Mouse (Mus musculus) kidney, postnatal 36 days (tissue): Measurements from ENCODE around the gene Itgb3bp.

ENCODE experiments used
- DNase-seq, 2 experiments: peaks; one replicate each; pipeline ENCODE4 v3.0.0; 2021 to 2022; ENCODE audit warnings: mixed read lengths in 2 of 2

Itgb3bp gene

GRCm38 (mm10) chr4:99929613-99930517 lies at the start of gene Itgb3bp:
Gene Itgb3bp, minus strand, starts transcription at chr4:99929813.
- peak; percentile 85 to 93 for DNase-seq

- DNase-seq, result no peak
Measured at GRCm38 (mm10) chr4:99979326-99979725, 49.7 kb upstream of the Itgb3bp start.

- no peak for DNase-seq
Measured at GRCm38 (mm10) chr4:99974375-99974774, 44.8 kb upstream of the Itgb3bp start.

- no peak for DNase-seq
Measured at GRCm38 (mm10) chr4:99973931-99974330, 44.3 kb upstream of the Itgb3bp start.

GRCm38 (mm10) chr4:99972886-99973285 lies 43.3 kb upstream of the Itgb3bp start:
- DNase-seq, result no peak

GRCm38 (mm10) chr4:99970097-99970496 lies 40.5 kb upstream of the Itgb3bp start:
- peak in 1 of 2 experiments; percentile 42 for DNase-seq

GRCm38 (mm10) chr4:99969328-99969727 lies 39.7 kb upstream of the Itgb3bp start:
- peak; percentile 64 to 74 for DNase-seq

GRCm38 (mm10) chr4:99966555-99966954 lies 36.9 kb upstream of the Itgb3bp start:
- no peak for DNase-seq

GRCm38 (mm10) chr4:99959308-99959707 lies 29.7 kb upstream of the Itgb3bp start:
- DNase-seq, result no peak

GRCm38 (mm10) chr4:99958084-99958815 lies 28.6 kb upstream of the Itgb3bp start:
- no peak for DNase-seq

GRCm38 (mm10) chr4:99957186-99957585 lies 27.6 kb upstream of the Itgb3bp start:
- no peak for DNase-seq

- DNase-seq, result no peak
Measured at GRCm38 (mm10) chr4:99955396-99955795, 25.8 kb upstream of the Itgb3bp start.

- no peak for DNase-seq
Measured at GRCm38 (mm10) chr4:99953904-99954303, 24.3 kb upstream of the Itgb3bp start.

- DNase-seq, result no peak
Measured at GRCm38 (mm10) chr4:99947896-99948295, 18.3 kb upstream of the Itgb3bp start.

- no peak for DNase-seq
Measured at GRCm38 (mm10) chr4:99947192-99947591, 17.6 kb upstream of the Itgb3bp start.

- DNase-seq, result no peak
Measured at GRCm38 (mm10) chr4:99946516-99946915, 16.9 kb upstream of the Itgb3bp start.

GRCm38 (mm10) chr4:99945011-99945410 lies 15.4 kb upstream of the Itgb3bp start:
- DNase-seq, result no peak

GRCm38 (mm10) chr4:99944606-99945005 lies 15.0 kb upstream of the Itgb3bp start:
- DNase-seq, result no peak

GRCm38 (mm10) chr4:99941655-99942414 lies 12.2 kb upstream of the Itgb3bp start:
- DNase-seq, result peak; percentile 35 to 54

GRCm38 (mm10) chr4:99939711-99940505 lies 10.3 kb upstream of the Itgb3bp start:
- DNase-seq, result no peak

- no peak for DNase-seq
Measured at GRCm38 (mm10) chr4:99936278-99936677, 6.7 kb upstream of the Itgb3bp start.

- peak in 1 of 2 experiments; percentile 54 for DNase-seq
Measured at GRCm38 (mm10) chr4:99934859-99935258, 5.2 kb upstream of the Itgb3bp start.
